Comparison of ENCODE assay signal across 8 mouse cellular contexts in the genomic region with DNA sequence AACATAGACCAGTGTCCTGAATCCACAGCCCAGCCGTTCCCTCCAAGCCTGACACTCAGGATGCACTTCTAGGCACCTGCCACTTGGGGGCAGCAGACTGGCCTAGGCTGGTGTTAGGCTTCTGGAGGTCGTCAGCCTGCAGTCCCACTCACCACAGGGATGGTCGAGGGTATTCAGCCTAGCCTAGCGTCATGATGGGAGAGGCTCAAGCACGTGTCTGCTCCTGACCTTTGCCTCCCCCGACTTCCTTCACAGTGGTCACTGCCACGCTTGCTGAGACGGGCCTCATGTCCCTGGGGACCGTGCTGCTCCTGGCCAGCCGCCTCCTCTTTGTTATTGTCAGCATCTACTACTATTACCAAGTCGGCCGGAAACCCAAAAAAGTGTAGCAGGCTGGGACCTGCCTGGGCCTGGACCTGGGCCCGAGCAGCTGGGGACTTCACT. TPM values are rescaled to one million over a fixed set of nuclear protein-coding genes. Genes with fewer than 3 reads are reported as not detected.
A peak's percentile ranks its signal among the peaks of the same experiment; 100 is the strongest.
DNase-seq lines count a peak whose midpoint lies in the region; ATAC-seq and TF ChIP-seq lines count a peak whose summit lies in the region.

No protein-coding gene starts in this region.

- no peaks in the 10 kb centered on the region for H3K9me3 ChIP-seq in intestine, postnatal 0 days (ENCODE audit: control insufficient read depth)
- no peaks in the 10 kb centered on the region for H3K9me3 ChIP-seq in neural tube, embryonic 13.5 days

- ATAC-seq in common myeloid progenitor, adult 5-6 weeks (replicated peaks; ENCODE audit: low read depth, poor library complexity, severe bottlenecking): peak; percentile 67
- ATAC-seq in intestine, postnatal 0 days: peak; percentile 8; the same call in 1 of the 2 replicates
- ATAC-seq in neural tube, embryonic 13.5 days (ENCODE audit: low read depth): peak; percentile 15

- peak; percentile 78 for TF ChIP-seq CTCF in heart, adult 2 months (IDR thresholded peaks at IDR 0.05)
- peak; percentile 96 for TF ChIP-seq CTCF in intestine, postnatal 0 days (IDR thresholded peaks at IDR 0.05; ENCODE audit: low read depth)

- no peaks in the 10 kb centered on the region for H3K36me3 ChIP-seq in heart, adult 2 months (ENCODE audit: control insufficient read depth, insufficient read depth, low read length)
- H3K36me3 ChIP-seq in intestine, postnatal 0 days (ENCODE audit: control insufficient read depth, insufficient read depth): peaks cover 20% of the 10 kb centered on the region
- peaks cover 62% of the 10 kb centered on the region for H3K36me3 ChIP-seq in neural tube, embryonic 13.5 days

- H3K79me2 ChIP-seq in heart, adult 2 months (replicated peaks; ENCODE audit: control insufficient read depth, insufficient read depth, low read length): no peaks in the 10 kb centered on the region

- no peaks in the 10 kb centered on the region for H3K27me3 ChIP-seq in heart, adult 2 months (ENCODE audit: control insufficient read depth, insufficient read depth, low read length)
- H3K27me3 ChIP-seq in intestine, postnatal 0 days (replicated peaks; ENCODE audit: control insufficient read depth, insufficient read depth, low read length): no peaks in the 10 kb centered on the region
- H3K27me3 ChIP-seq in neural tube, embryonic 13.5 days: no peaks in the 10 kb centered on the region

- peak; percentile 40 to 52 for DNase-seq in CD8-positive naive resting alpha-beta T cell, adult 2 months (ENCODE audit: low read depth in 2 of 2, low spot score in 2 of 2)
- DNase-seq in T-cell, adult 2 months (ENCODE audit: low spot score): peak; percentile 47
- DNase-seq in heart, adult 2 months: peak; percentile 80 to 87
- peak; percentile 48 to 58 for DNase-seq in lung, adult 18-20 months
- no peak for DNase-seq in left cerebral cortex, postnatal 25 days (ENCODE audit: low spot score in 2 of 2)

- peak; percentile 75 for TF ChIP-seq EP300 in heart, adult 2 months (IDR thresholded peaks at IDR 0.05; ENCODE audit: insufficient read depth, low read depth, low read length)

- WGBS in heart, adult 2 months: 21% methylated on average over 13 of the region's 13 CpGs
- 43% methylated on average over 13 of the region's 13 CpGs for WGBS in intestine, postnatal 0 days
- 39% methylated on average over 13 of the region's 13 CpGs for WGBS in neural tube, embryonic 13.5 days

- H3K27ac ChIP-seq in heart, adult 2 months: no peak overlapping the region
- no peak overlapping the region; the same call in 1 of the 2 replicates for H3K27ac ChIP-seq in intestine, postnatal 0 days (ENCODE audit: low read depth, low read length)
- H3K27ac ChIP-seq in neural tube, embryonic 13.5 days (replicated peaks): peak overlapping the region; percentile 74; the same call in 1 of the 2 replicates

- no peak overlapping the region for H3K4me2 ChIP-seq in intestine, postnatal 0 days (replicated peaks; ENCODE audit: low read depth)
- H3K4me2 ChIP-seq in neural tube, embryonic 13.5 days: no peak overlapping the region

- H3K4me1 ChIP-seq in heart, adult 2 months (ENCODE audit: control insufficient read depth, insufficient read depth, low read length): peaks cover 8% of the 10 kb centered on the region
- 0 out of 2 replicates have a peak, but pooled peaks cover 3% of the 10 kb centered on the region for H3K4me1 ChIP-seq in intestine, postnatal 0 days (replicated peaks; ENCODE audit: control insufficient read depth, insufficient read depth, low read length)
- peaks cover 60% of the 10 kb centered on the region for H3K4me1 ChIP-seq in neural tube, embryonic 13.5 days (replicated peaks)

- TF ChIP-seq POLR2A in heart, adult 2 months (IDR thresholded peaks at IDR 0.05; ENCODE audit: insufficient read depth, low read depth, low read length): 0 out of 2 replicates have a peak, but pooled peaks have one; percentile 9

- H3K9ac ChIP-seq in heart, adult 2 months (ENCODE audit: low read depth, low read length): no peak overlapping the region
- no peak overlapping the region for H3K9ac ChIP-seq in intestine, postnatal 0 days (ENCODE audit: low read depth, low read length)
- H3K9ac ChIP-seq in neural tube, embryonic 13.5 days: no peak overlapping the region

- intact Hi-C loops in heart, adult 2 months (cut with DNase I): loop anchor here (1.0 to 10.0 kb wide), 6 partner anchors 57 to 295 kb away; no protein-coding TSS in a partner anchor
- intact Hi-C loops in left cerebral cortex, postnatal 25 days (cut with DNase I): loop anchor here (1.0 to 5.0 kb wide), 2 partner anchors 130 to 297 kb away; no protein-coding TSS in a partner anchor

- H3K4me3 ChIP-seq in heart, adult 2 months: no peak overlapping the region
- H3K4me3 ChIP-seq in intestine, postnatal 0 days (ENCODE audit: low read depth, low read length): no peak overlapping the region
- H3K4me3 ChIP-seq in neural tube, embryonic 13.5 days: no peak overlapping the region

RNA-seq across cellular contexts. Expression of a gene that starts 12.2 kb away (rescaled TPM):
- total RNA-seq in common myeloid progenitor, adult 5-6 weeks (2017): 2.6 and 4.6 TPM in 2 replicates
- total RNA-seq in heart, adult 2 months (2021): 10 to 100 TPM; 25.2 to 33.2 TPM
- polyA plus RNA-seq in heart, adult 2 months (2012; rRNA removed): 34.4 and 42.7 TPM in 2 replicates
- 16.4 and 21.8 TPM in 2 replicates for polyA plus RNA-seq in intestine, postnatal 0 days (2015; fragmentation: Nextera tagmentation; extraction: Ambion mirVana)
- 137 and 150 TPM in 2 replicates for polyA plus RNA-seq in neural tube, embryonic 13.5 days (2015; fragmentation: Nextera tagmentation; extraction: Ambion mirVana)
- 10 to 100 TPM; 83.8 to 96.3 TPM for total RNA-seq in left cerebral cortex, postnatal 25 days (2021)

Comparison
In these comparisons a context has a peak if more than half of its experiments do, and no peak if none do; other contexts are left out.
1. DNase-seq: peak in CD8-positive naive resting alpha-beta T cell, adult 2 months (2 of 2), T-cell, adult 2 months (single experiment), heart, adult 2 months (2 of 2) and lung, adult 18-20 months (2 of 2); none in left cerebral cortex, postnatal 25 days (0 of 2).
2. ATAC-seq: peak in every context shown above with its lines; median percentile 67 in common myeloid progenitor, adult 5-6 weeks; 15 in neural tube, embryonic 13.5 days; 8 in intestine, postnatal 0 days.